Mouse (Mus musculus) bone marrow, adult 2 months (tissue): Measurements from ENCODE around the gene Pde7b.

Experiments used
- CTCF ChIP-seq: fragments of 200-500 bp; IDR thresholded peaks from 2 replicates; pipeline ENCODE4 v1.5.1; 2011; ENCODE audit warnings: low read length, control low read depth; ENCODE audit not compliant: control insufficient read depth, insufficient read depth
- POLR2A ChIP-seq: fragments of 200-500 bp; IDR thresholded peaks from 2 replicates; pipeline ENCODE4 v1.6.1; 2011; ENCODE audit warnings: low read depth, mild to moderate bottlenecking, control low read depth, low read length, borderline replicate concordance; ENCODE audit not compliant: control insufficient read depth

DNA sequence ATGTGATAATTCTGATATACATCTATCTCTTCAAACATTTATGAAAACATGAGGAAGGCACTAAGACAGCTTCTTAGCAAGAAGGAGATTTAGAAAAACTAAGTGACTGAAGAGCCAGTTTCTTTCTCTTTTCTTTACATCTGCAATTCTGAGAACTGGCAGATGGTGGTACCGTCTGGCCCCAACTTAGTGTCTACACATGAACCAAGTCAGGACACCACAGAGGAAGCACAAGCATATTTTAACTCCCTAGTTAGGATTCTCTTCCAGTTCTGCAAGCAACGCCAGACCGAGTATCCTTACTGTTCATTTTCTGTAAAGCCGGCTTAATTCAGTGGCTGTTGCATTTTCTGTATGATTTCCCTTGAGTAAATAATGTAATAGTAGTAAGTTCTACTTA, 138.9 kb downstream of the Pde7b start:
- TF ChIP-seq POLR2A = no peak
- TF ChIP-seq CTCF = no peak
